Mouse (Mus musculus) spleen, adult 2 months (tissue): ENCODE data around the gene Ttll11. TPM values are rescaled to one million over a fixed set of nuclear protein-coding genes. Genes with fewer than 3 reads are reported as not detected.

Experiments
- DNase-seq, 2 experiments: peaks; one replicate each; pipeline versions ENCODE4 v3.0.0 to v3.0.0-alpha.2; 2012 to 2021; ENCODE audit warnings: low spot score in 2 of 2, low read depth in 1 of 2
- H3K27ac ChIP-seq: fragments of 200-500 bp; 2 replicates; pipeline ENCODE4 v1.5.1; 2012; ENCODE audit warnings: low read length, inconsistent platforms; ENCODE audit not compliant: insufficient read depth
- H3K27me3 ChIP-seq: fragments of 200-500 bp; 2 replicates; pipeline ENCODE4 v1.6.1; 2012; ENCODE audit warnings: mild to moderate bottlenecking, moderate library complexity, low read length, inconsistent platforms; ENCODE audit not compliant: control insufficient read depth, insufficient read depth
- H3K36me3 ChIP-seq: fragments of 200-500 bp; 2 replicates; pipeline ENCODE4 v1.6.1; 2012; ENCODE audit warnings: mild to moderate bottlenecking, low read length, inconsistent platforms; ENCODE audit not compliant: control insufficient read depth, insufficient read depth
- H3K4me1 ChIP-seq: fragments of 200-500 bp; 2 replicates; pipeline ENCODE4 v1.6.1; 2011; ENCODE audit warnings: inconsistent platforms; ENCODE audit not compliant: control insufficient read depth, insufficient read depth, insufficient read length
- H3K4me3 ChIP-seq: fragments of 200-500 bp; 2 replicates; pipeline ENCODE4 v1.5.1; 2011; ENCODE audit warnings: mild to moderate bottlenecking, inconsistent platforms; ENCODE audit not compliant: insufficient read depth, insufficient read length; ENCODE audit errors: extremely low read depth
- CTCF ChIP-seq: fragments of 200-500 bp; IDR thresholded peaks from 2 replicates; pipeline ENCODE4 v1.5.1; 2011; ENCODE audit warnings: mild to moderate bottlenecking, inconsistent platforms; ENCODE audit not compliant: insufficient read depth, insufficient read length, insufficient replicate concordance; ENCODE audit errors: extremely low read depth
- POLR2A ChIP-seq: fragments of 200-500 bp; IDR thresholded peaks from 2 replicates; pipeline ENCODE4 v1.6.1; 2011; ENCODE audit warnings: low read depth, low read length, inconsistent platforms
- WGBS: fragments of 180-500 bp; shearing (Covaris S2); methylation state at CpG from one replicate; pipeline ENCODE4 v1.1.7; 2018; 5-methylcytosine and 5-hydroxymethylcytosine counted together
- polyA plus RNA-seq: library from polyadenylated mRNA; depleted of rRNA; stranded (reverse); fragments of >200 nt; gene quantifications from 2 replicates; pipeline ENCODE4 v1.2.3, GENCODE M21; 2012

Ttll11 gene
- polyA plus RNA-seq, 1 experiment = 1.3 TPM

- Histone ChIP-seq H3K4me1 (no peaks in the 10 kb centered on the region), H3K27me3 (no peaks in the 10 kb centered on the region), H3K4me3 (no peak overlapping the region), H3K27ac (no peak overlapping the region), H3K36me3 (no peaks in the 10 kb centered on the region)
- no peak for DNase-seq
- 71% methylated on average over 4 of the region's 4 CpGs for WGBS
- TF ChIP-seq CTCF (no peak), POLR2A (no peak)
These were observed 34.8 kb downstream of the Ttll11 start for GRCm38 (mm10) chr2:35944896-35945295.

- Histone ChIP-seq H3K36me3 (no peaks in the 10 kb centered on the region), H3K4me3 (no peak overlapping the region), H3K4me1 (no peaks in the 10 kb centered on the region), H3K27me3 (no peaks in the 10 kb centered on the region), H3K27ac (no peak overlapping the region)
- DNase-seq = no peak
- WGBS = 37% methylated on average over 9 of the region's 9 CpGs
- no peak for TF ChIP-seq POLR2A
- TF ChIP-seq CTCF = no peak
These were observed 36.8 kb downstream of the Ttll11 start for GRCm38 (mm10) chr2:35942960-35943359.

GRCm38 (mm10) chr2:35935045-35935444 is 44.7 kb downstream of the Ttll11 start:
- Histone ChIP-seq H3K36me3 (no peaks in the 10 kb centered on the region), H3K4me1 (no peaks in the 10 kb centered on the region), H3K4me3 (no peak overlapping the region), H3K27ac (no peak overlapping the region), H3K27me3 (no peaks in the 10 kb centered on the region)
- WGBS = 54% methylated on average over 5 of the region's 5 CpGs
- no peak for DNase-seq
- no peak for TF ChIP-seq CTCF
- no peak for TF ChIP-seq POLR2A

- no peak overlapping the region for H3K27ac ChIP-seq
- no peak for DNase-seq
- no peaks in the 10 kb centered on the region for H3K36me3 ChIP-seq
- no peaks in the 10 kb centered on the region for H3K4me1 ChIP-seq
- TF ChIP-seq CTCF = no peak
- no peak for TF ChIP-seq POLR2A
- H3K27me3 ChIP-seq = no peaks in the 10 kb centered on the region
- no peak overlapping the region for H3K4me3 ChIP-seq
- 87% methylated on average over 13 of the region's 13 CpGs for WGBS
These were observed 46.6 kb downstream of the Ttll11 start for GRCm38 (mm10) chr2:35933116-35933515.

GRCm38 (mm10) chr2:35931619-35932018 is 48.1 kb downstream of the Ttll11 start:
- no peaks in the 10 kb centered on the region for H3K36me3 ChIP-seq
- H3K4me3 ChIP-seq = no peak overlapping the region
- H3K4me1 ChIP-seq = no peaks in the 10 kb centered on the region
- TF ChIP-seq CTCF (no peak), POLR2A (no peak)
- no peak for DNase-seq
- no peaks in the 10 kb centered on the region for H3K27me3 ChIP-seq
- no peak overlapping the region for H3K27ac ChIP-seq
- 72% methylated on average over 3 of the region's 3 CpGs for WGBS

GRCm38 (mm10) chr2:35930498-35931149 is 49.1 kb downstream of the Ttll11 start:
- Histone ChIP-seq H3K27ac (no peak overlapping the region), H3K4me1 (no peaks in the 10 kb centered on the region), H3K36me3 (no peaks in the 10 kb centered on the region), H3K4me3 (no peak overlapping the region), H3K27me3 (no peaks in the 10 kb centered on the region)
- peak; percentile 82; the same call in 1 of the 2 replicates for TF ChIP-seq CTCF
- TF ChIP-seq POLR2A = no peak
- peak; percentile 12 to 58 for DNase-seq
- WGBS = 32% methylated on average over 11 of the region's 11 CpGs

- no peaks in the 10 kb centered on the region for H3K27me3 ChIP-seq
- no peak overlapping the region for H3K4me3 ChIP-seq
- no peak overlapping the region for H3K27ac ChIP-seq
- no peak for DNase-seq
- H3K36me3 ChIP-seq = no peaks in the 10 kb centered on the region
- TF ChIP-seq POLR2A (no peak), CTCF (no peak)
- H3K4me1 ChIP-seq = no peaks in the 10 kb centered on the region
- 83% methylated on average over 6 of the region's 6 CpGs for WGBS
These were observed 51.6 kb downstream of the Ttll11 start for GRCm38 (mm10) chr2:35928133-35928532.
